Mouse (Mus musculus): ENCODE data around the gene Jak1. TPM values are rescaled to one million over a fixed set of nuclear protein-coding genes. Genes with fewer than 3 reads are reported as not detected.

Jak1 gene
- polyA plus RNA-seq, 1 experiment from 2014 or later = 77.0 TPM

DNA sequence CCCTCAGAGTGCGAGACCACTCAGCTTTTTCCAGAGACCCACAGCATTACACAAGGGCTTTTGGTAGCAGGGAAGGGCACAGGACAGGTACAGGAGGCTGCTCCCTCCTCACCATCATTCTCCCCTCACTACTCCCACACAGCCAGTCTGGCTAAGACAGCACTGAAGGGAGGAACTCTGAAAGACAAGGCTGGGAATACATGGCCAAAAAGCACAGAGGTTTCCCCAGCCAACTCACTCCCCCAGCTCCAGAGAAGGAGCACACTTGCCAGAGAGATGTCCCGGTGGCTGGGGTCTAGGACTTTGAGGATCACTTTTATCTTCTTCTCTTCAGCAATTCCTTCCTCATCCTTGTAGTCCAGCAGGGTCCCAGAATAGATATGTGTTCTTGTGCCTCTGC lies 100.9 kb downstream of the Jak1 start:
- WGBS = 94% methylated on average over 2 of the region's 2 CpGs
- no peak overlapping the region for H3K4me3 ChIP-seq (replicated peaks; ENCODE audit: low read depth, low read length)
- H3K9ac ChIP-seq (replicated peaks; ENCODE audit: low read length) = no peak overlapping the region
- H3K27ac ChIP-seq (replicated peaks; ENCODE audit: low read depth, low read length) = no peak overlapping the region
- H3K4me2 ChIP-seq (ENCODE audit: low read length) = no peak overlapping the region
- no peaks in the 10 kb centered on the region for H3K4me1 ChIP-seq (ENCODE audit: control insufficient read depth, insufficient read depth, low read length)
- no peaks in the 10 kb centered on the region for H3K27me3 ChIP-seq (ENCODE audit: control insufficient read depth, insufficient read depth, low read length)
- no peak for DNase-seq
- ATAC-seq (ENCODE audit: low FRiP score, low TSS enrichment) = no peak
- peaks cover 34% of the 10 kb centered on the region for H3K36me3 ChIP-seq (ENCODE audit: control insufficient read depth, insufficient read depth, low read length)
- H3K9me3 ChIP-seq (ENCODE audit: control insufficient read depth, low read length) = no peaks in the 10 kb centered on the region

DNA sequence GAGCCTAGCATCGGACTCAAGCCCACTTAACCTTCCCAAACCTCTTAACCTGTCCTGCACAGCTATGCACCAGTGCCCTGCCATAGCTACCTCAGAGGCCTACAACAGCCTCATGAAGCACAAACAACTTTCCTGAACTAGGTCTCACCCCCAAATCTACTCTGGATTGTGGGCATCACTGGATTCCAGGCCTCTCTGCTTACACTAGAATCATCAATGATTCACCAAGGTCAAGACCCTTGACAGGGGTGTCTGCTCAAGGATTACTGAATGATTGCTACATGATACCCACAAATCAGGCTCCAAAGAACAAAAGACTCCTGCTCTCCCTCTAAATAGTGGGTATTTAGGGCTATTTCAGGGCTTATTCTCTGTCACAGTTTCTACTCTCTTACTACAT lies 104.3 kb downstream of the Jak1 start:
- Histone ChIP-seq H3K36me3 (ENCODE audit: control insufficient read depth, insufficient read depth, low read length) (peaks cover 57% of the 10 kb centered on the region), H3K27me3 (ENCODE audit: control insufficient read depth, insufficient read depth, low read length) (no peaks in the 10 kb centered on the region), H3K27ac (replicated peaks; ENCODE audit: low read depth, low read length) (no peak overlapping the region), H3K9ac (replicated peaks; ENCODE audit: low read length) (no peak overlapping the region), H3K4me2 (ENCODE audit: low read length) (no peak overlapping the region), H3K9me3 (ENCODE audit: control insufficient read depth, low read length) (no peaks in the 10 kb centered on the region), H3K4me3 (replicated peaks; ENCODE audit: low read depth, low read length) (no peak overlapping the region), H3K4me1 (ENCODE audit: control insufficient read depth, insufficient read depth, low read length) (no peaks in the 10 kb centered on the region)
- WGBS = 89% methylated on average over 1 of the region's 1 CpGs
- ATAC-seq (ENCODE audit: low FRiP score, low TSS enrichment) = no peak
- no peak for DNase-seq

DNA sequence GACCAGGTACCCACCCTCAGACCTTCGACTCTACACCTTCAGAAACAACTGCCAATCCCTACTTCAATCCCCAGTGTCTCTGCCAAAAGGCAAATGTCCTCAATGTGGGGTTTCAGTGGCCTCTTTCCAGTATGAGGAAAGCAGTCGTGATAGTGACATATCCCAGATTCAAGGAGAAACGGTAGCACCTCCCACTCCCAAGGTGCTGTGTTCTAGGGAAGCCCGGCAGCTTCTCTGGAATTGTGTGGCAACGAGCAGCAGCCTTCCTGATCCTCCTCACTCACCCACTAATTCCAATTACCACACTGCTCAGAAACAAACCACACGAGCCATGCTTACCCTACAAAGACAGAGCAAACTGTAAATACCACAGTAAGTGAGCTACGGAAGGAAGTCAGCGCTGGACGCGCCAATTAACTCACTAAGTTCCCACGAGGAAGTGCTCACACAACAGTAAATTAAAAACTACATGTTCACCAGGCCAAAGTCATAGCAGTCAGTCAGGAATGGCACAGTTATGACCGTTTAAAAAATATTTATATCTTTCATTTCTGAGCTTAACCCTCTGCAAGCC lies 105.8 kb downstream of the Jak1 start:
- H3K4me2 ChIP-seq (ENCODE audit: low read length) = no peak overlapping the region
- no peaks in the 10 kb centered on the region for H3K9me3 ChIP-seq (ENCODE audit: control insufficient read depth, low read length)
- no peaks in the 10 kb centered on the region for H3K27me3 ChIP-seq (ENCODE audit: control insufficient read depth, insufficient read depth, low read length)
- H3K27ac ChIP-seq (replicated peaks; ENCODE audit: low read depth, low read length) = no peak overlapping the region
- peaks cover 66% of the 10 kb centered on the region for H3K36me3 ChIP-seq (ENCODE audit: control insufficient read depth, insufficient read depth, low read length)
- 82% methylated on average over 12 of the region's 12 CpGs for WGBS
- no peak overlapping the region for H3K9ac ChIP-seq (replicated peaks; ENCODE audit: low read length)
- ATAC-seq (ENCODE audit: low FRiP score, low TSS enrichment) (no peak), DNase-seq (no peak)
- H3K4me3 ChIP-seq (replicated peaks; ENCODE audit: low read depth, low read length) = no peak overlapping the region
- H3K4me1 ChIP-seq (ENCODE audit: control insufficient read depth, insufficient read depth, low read length) = no peaks in the 10 kb centered on the region

DNA sequence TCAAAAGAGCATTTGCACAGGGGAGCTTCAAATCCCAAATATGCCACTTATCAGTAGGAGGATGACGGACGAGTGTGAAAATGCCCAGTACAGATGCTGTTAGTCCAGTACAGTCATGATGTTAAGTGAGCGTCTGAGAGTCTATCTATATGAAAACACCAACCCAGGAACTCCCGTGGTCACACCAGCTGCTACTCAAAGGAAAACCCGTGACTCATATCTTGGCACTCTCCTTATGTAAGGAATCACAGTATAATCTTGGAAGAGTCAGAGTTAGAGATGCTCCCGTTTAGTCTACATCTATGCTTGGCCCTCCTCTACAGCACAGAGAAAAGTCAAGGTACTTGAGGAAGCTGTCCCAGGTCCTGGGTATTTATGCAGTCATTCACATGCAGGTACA lies 106.8 kb downstream of the Jak1 start:
- no peak overlapping the region for H3K4me2 ChIP-seq (ENCODE audit: low read length)
- ATAC-seq (ENCODE audit: low FRiP score, low TSS enrichment) (no peak), DNase-seq (no peak)
- peaks cover 67% of the 10 kb centered on the region for H3K36me3 ChIP-seq (ENCODE audit: control insufficient read depth, insufficient read depth, low read length)
- WGBS = 93% methylated on average over 6 of the region's 6 CpGs
- H3K4me1 ChIP-seq (ENCODE audit: control insufficient read depth, insufficient read depth, low read length) = no peaks in the 10 kb centered on the region
- H3K9ac ChIP-seq (replicated peaks; ENCODE audit: low read length) = no peak overlapping the region
- no peaks in the 10 kb centered on the region for H3K27me3 ChIP-seq (ENCODE audit: control insufficient read depth, insufficient read depth, low read length)
- H3K27ac ChIP-seq (replicated peaks; ENCODE audit: low read depth, low read length) = no peak overlapping the region
- no peaks in the 10 kb centered on the region for H3K9me3 ChIP-seq (ENCODE audit: control insufficient read depth, low read length)
- no peak overlapping the region for H3K4me3 ChIP-seq (replicated peaks; ENCODE audit: low read depth, low read length)

DNA sequence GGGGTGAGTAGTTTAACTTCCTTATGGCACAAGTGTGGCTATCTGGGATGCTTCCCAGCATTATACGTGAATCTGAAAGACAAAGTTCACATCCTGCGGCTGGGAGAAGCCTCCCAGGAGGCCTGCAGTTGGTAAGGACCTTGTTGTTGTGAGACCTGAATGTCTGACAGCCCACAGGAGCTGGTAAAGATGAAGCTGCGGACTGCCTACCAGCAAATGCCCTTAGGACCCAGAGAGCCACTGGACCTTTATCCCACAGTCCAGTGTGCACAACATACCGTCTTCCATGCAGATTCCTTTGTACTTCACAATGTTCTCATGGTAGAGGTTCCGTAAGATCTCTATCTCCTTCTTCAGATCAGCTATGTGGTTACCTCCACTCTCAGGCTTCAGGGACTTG lies 107.6 kb downstream of the Jak1 start:
- Histone ChIP-seq H3K27me3 (ENCODE audit: control insufficient read depth, insufficient read depth, low read length) (no peaks in the 10 kb centered on the region), H3K4me3 (replicated peaks; ENCODE audit: low read depth, low read length) (no peak overlapping the region), H3K36me3 (ENCODE audit: control insufficient read depth, insufficient read depth, low read length) (peaks cover 68% of the 10 kb centered on the region), H3K9me3 (ENCODE audit: control insufficient read depth, low read length) (no peaks in the 10 kb centered on the region), H3K27ac (replicated peaks; ENCODE audit: low read depth, low read length) (no peak overlapping the region), H3K9ac (replicated peaks; ENCODE audit: low read length) (no peak overlapping the region), H3K4me1 (ENCODE audit: control insufficient read depth, insufficient read depth, low read length) (no peaks in the 10 kb centered on the region), H3K4me2 (ENCODE audit: low read length) (no peak overlapping the region)
- no peak for ATAC-seq (ENCODE audit: low FRiP score, low TSS enrichment)
- no peak for DNase-seq
- 94% methylated on average over 5 of the region's 5 CpGs for WGBS

DNA sequence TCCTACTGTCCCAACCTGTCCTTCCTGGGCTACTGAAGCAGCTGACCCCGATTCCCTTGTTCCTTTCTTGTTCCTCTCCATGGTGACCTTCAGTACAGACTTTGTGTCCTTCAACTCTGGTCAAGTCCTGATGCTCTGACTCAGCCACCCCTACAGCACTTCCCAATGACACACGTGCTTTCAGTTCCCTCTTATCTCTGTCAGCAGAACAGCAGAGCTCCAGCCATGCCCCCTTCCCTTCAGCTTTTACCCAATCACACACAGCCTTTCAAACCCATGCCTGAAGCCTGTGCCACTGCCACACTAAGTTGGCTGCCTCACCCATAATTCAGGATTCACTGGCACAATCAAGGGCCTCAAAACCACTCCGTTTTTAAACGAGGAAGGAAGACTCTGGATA lies 109.5 kb downstream of the Jak1 start:
- no peaks in the 10 kb centered on the region for H3K9me3 ChIP-seq (ENCODE audit: control insufficient read depth, low read length)
- no peaks in the 10 kb centered on the region for H3K27me3 ChIP-seq (ENCODE audit: control insufficient read depth, insufficient read depth, low read length)
- WGBS = 82% methylated on average over 4 of the region's 4 CpGs
- ATAC-seq (ENCODE audit: low FRiP score, low TSS enrichment) (no peak), DNase-seq (no peak)
- no peak overlapping the region for H3K9ac ChIP-seq (replicated peaks; ENCODE audit: low read length)
- peaks cover 66% of the 10 kb centered on the region for H3K36me3 ChIP-seq (ENCODE audit: control insufficient read depth, insufficient read depth, low read length)
- no peak overlapping the region for H3K27ac ChIP-seq (replicated peaks; ENCODE audit: low read depth, low read length)
- H3K4me3 ChIP-seq (replicated peaks; ENCODE audit: low read depth, low read length) = no peak overlapping the region
- no peaks in the 10 kb centered on the region for H3K4me1 ChIP-seq (ENCODE audit: control insufficient read depth, insufficient read depth, low read length)
- no peak overlapping the region for H3K4me2 ChIP-seq (ENCODE audit: low read length)

DNA sequence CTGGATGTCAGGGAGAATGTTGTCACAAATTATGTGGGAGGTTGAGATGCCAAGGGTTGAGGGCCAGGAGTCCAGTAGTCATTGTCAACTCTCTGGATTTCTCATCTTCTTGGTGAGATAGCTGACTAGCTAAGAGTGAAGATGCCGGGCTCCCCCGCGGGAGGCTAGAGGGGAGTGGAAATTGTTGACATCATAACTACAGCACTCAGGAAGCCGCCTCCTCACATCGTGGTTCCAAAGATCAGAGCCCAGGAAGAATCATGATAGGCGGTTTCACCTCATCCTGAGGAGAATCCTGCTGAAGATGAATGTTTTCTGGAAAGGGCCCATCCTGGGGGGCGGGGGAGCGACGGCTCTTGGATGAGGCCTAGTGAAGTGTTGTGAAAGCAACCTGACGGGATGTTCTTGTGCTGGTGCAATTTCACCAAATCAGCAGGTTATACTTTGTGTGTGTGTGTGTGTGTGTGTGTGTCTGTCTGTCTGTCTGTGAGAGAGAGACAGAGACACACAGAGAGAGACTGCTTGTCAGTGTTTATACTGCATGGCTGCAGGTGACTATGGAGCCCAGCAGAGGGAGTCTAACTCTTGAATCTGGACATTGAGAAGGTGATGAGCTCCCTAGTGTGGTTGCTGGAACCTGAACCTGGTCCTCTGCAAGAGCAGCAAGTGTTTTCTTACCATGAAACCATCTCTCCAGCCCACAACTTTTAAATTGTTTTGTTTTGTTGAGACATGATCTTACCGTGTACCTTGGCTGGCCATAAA lies 118.0 kb downstream of the Jak1 start:
- no peak overlapping the region for H3K9ac ChIP-seq (replicated peaks; ENCODE audit: low read length)
- no peaks in the 10 kb centered on the region for H3K27me3 ChIP-seq (ENCODE audit: control insufficient read depth, insufficient read depth, low read length)
- H3K4me1 ChIP-seq (ENCODE audit: control insufficient read depth, insufficient read depth, low read length) = peaks cover 3% of the 10 kb centered on the region; the same call in 1 of the 2 replicates
- WGBS = 92% methylated on average over 11 of the region's 11 CpGs
- no peak overlapping the region for H3K4me2 ChIP-seq (ENCODE audit: low read length)
- ATAC-seq (ENCODE audit: low FRiP score, low TSS enrichment) = no peak
- no peaks in the 10 kb centered on the region for H3K9me3 ChIP-seq (ENCODE audit: control insufficient read depth, low read length)
- no peak for DNase-seq
- peaks cover 5% of the 10 kb centered on the region for H3K36me3 ChIP-seq (ENCODE audit: control insufficient read depth, insufficient read depth, low read length)
- H3K4me3 ChIP-seq (replicated peaks; ENCODE audit: low read depth, low read length) = no peak overlapping the region
- no peak overlapping the region for H3K27ac ChIP-seq (replicated peaks; ENCODE audit: low read depth, low read length)

DNA sequence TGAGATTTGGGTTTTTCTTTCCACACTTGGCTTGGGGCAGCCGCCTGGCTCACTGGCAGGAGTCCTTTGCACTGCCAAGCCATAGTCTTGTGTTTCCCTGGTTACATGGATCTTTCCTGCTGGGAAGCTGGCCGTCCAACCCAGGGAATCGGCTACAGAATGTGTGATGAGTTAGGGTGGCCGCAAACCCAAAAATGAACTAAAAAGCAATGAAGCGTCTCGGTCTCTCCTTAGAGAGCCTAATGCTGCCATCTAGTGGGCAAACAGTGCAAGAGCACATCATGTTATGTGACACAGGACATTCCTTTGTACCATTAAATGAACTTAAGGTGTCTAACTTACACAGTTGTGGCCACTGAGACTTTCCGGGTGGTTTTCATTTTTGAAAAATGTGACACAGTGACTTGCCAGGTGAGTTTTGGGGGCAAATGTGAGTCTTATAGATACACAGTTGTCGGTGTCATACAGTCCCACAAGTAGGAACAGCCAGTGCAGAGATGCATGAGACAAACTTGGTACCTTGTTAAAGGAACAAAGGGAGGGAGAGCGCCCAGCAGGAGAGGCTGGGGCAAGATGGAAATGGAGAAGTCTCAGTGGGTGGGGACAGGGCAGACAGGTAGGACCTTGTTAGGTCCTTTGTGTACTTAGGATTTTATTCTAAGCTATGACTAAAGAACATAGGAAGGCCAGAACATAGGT lies 118.9 kb downstream of the Jak1 start:
- DNase-seq (peak; percentile 95), ATAC-seq (ENCODE audit: low FRiP score, low TSS enrichment) (peak; percentile 80; the same call in 1 of the 2 replicates)
- Histone ChIP-seq H3K9ac (replicated peaks; ENCODE audit: low read length) (0 out of 2 replicates have a peak overlapping the region, but pooled peaks have one; percentile 42), H3K27ac (replicated peaks; ENCODE audit: low read depth, low read length) (no peak overlapping the region; the same call in 1 of the 2 replicates), H3K4me3 (replicated peaks; ENCODE audit: low read depth, low read length) (no peak overlapping the region), H3K36me3 (ENCODE audit: control insufficient read depth, insufficient read depth, low read length) (peaks cover 5% of the 10 kb centered on the region; the same call in 1 of the 2 replicates), H3K4me1 (ENCODE audit: control insufficient read depth, insufficient read depth, low read length) (peaks cover 3% of the 10 kb centered on the region; the same call in 1 of the 2 replicates), H3K27me3 (ENCODE audit: control insufficient read depth, insufficient read depth, low read length) (no peaks in the 10 kb centered on the region), H3K4me2 (ENCODE audit: low read length) (peak overlapping the region; percentile 43), H3K9me3 (ENCODE audit: control insufficient read depth, low read length) (no peaks in the 10 kb centered on the region)
- WGBS = 21% methylated on average over 9 of the region's 9 CpGs
